Mouse (Mus musculus) lung, embryonic 14.5 days (tissue): ENCODE data around the gene Gnat1. TPM values are rescaled to one million over a fixed set of nuclear protein-coding genes. Genes with fewer than 3 reads are reported as not detected.

ENCODE experiments used
- ATAC-seq: fragments of 200-750 bp; cut with Nextera tagmentation; 2 replicates; pipeline ENCODE4 v1.8.0; 2017; ENCODE audit warnings: mild to moderate bottlenecking, moderate TSS enrichment, moderate library complexity; ENCODE audit not compliant: insufficient read depth
- DNase-seq: peaks from one replicate; pipeline ENCODE4 v3.0.0-alpha.2; 2015
- H3K27ac ChIP-seq: fragments of 300-500 bp; sonication (generic); 2 replicates; pipeline ENCODE4 v1.5.1; 2014; ENCODE audit warnings: low read depth, mild to moderate bottlenecking, moderate library complexity
- H3K27me3 ChIP-seq: fragments of 300-500 bp; sonication (generic); 2 replicates; pipeline ENCODE4 v1.6.1; 2014; ENCODE audit warnings: low read length, control low read depth; ENCODE audit not compliant: insufficient read depth
- H3K36me3 ChIP-seq: fragments of 300-500 bp; sonication (generic); 2 replicates; pipeline ENCODE4 v1.6.1; 2014; ENCODE audit warnings: control low read depth; ENCODE audit not compliant: insufficient read depth
- H3K4me1 ChIP-seq: fragments of 300-500 bp; sonication (generic); 2 replicates; pipeline ENCODE4 v1.6.1; 2014; ENCODE audit warnings: antibody characterized with exemption, control low read depth; ENCODE audit not compliant: insufficient read depth
- H3K4me2 ChIP-seq: fragments of 300-500 bp; sonication (generic); 2 replicates; pipeline ENCODE4 v1.6.1; 2014; ENCODE audit warnings: mild to moderate bottlenecking
- H3K4me3 ChIP-seq: fragments of 300-500 bp; sonication (generic); 2 replicates; pipeline ENCODE4 v1.5.1; 2014; ENCODE audit warnings: low read depth, low read length
- H3K9ac ChIP-seq: fragments of 300-500 bp; sonication (generic); 2 replicates; pipeline ENCODE4 v1.6.1; 2014
- H3K9me3 ChIP-seq: fragments of 300-500 bp; sonication (generic); 2 replicates; pipeline ENCODE4 v1.6.1; 2016; ENCODE audit warnings: low read depth, low read length, control low read depth
- CTCF ChIP-seq: IDR thresholded peaks from 2 replicates; pipeline ENCODE4 v1.5.1; 2016; ENCODE audit warnings: antibody characterized with exemption, low read depth
- WGBS: fragments of 180-500 bp; shearing (Covaris S2); extraction: QIAGEN DNeasy Blood & Tissue Kit; methylation state at CpG from one replicate; pipeline ENCODE4 v1.1.7; 2014; 5-methylcytosine and 5-hydroxymethylcytosine counted together
- polyA plus RNA-seq: library from polyadenylated mRNA; unstranded; fragments of >200 nt; fragmentation: Nextera tagmentation; extraction: Ambion mirVana; gene quantifications from 2 replicates; pipeline ENCODE4 v1.2.1, GENCODE M21; 2014

Gnat1 gene
- polyA plus RNA-seq, 1 experiment from 2014 or later, result 0.89 TPM

- Histone ChIP-seq H3K27me3 (peaks cover 21% of the 10 kb centered on the region), H3K36me3 (no peaks in the 10 kb centered on the region), H3K4me2 (no peak overlapping the region), H3K4me1 (peaks cover 12% of the 10 kb centered on the region; the same call in 1 of the 2 replicates), H3K4me3 (no peak overlapping the region), H3K9me3 (no peaks in the 10 kb centered on the region), H3K27ac (no peak overlapping the region), H3K9ac (no peak overlapping the region)
- ATAC-seq (no peak), DNase-seq (no peak)
- 75% methylated on average over 7 of the region's 7 CpGs for WGBS
- TF ChIP-seq CTCF, result no peak
Observed at GRCm38 (mm10) chr9:107665308-107665707, 14.2 kb downstream of the Gnat1 start.

GRCm38 (mm10) chr9:107663525-107663924, 16.0 kb downstream of the Gnat1 start:
- Histone ChIP-seq H3K9ac (no peak overlapping the region), H3K4me2 (no peak overlapping the region), H3K27ac (no peak overlapping the region), H3K36me3 (no peaks in the 10 kb centered on the region), H3K27me3 (peaks cover 21% of the 10 kb centered on the region), H3K4me1 (peaks cover 12% of the 10 kb centered on the region; the same call in 1 of the 2 replicates), H3K4me3 (no peak overlapping the region), H3K9me3 (no peaks in the 10 kb centered on the region)
- 57% methylated on average over 9 of the region's 9 CpGs for WGBS
- DNase-seq (no peak), ATAC-seq (no peak)
- TF ChIP-seq CTCF, result no peak

DNA sequence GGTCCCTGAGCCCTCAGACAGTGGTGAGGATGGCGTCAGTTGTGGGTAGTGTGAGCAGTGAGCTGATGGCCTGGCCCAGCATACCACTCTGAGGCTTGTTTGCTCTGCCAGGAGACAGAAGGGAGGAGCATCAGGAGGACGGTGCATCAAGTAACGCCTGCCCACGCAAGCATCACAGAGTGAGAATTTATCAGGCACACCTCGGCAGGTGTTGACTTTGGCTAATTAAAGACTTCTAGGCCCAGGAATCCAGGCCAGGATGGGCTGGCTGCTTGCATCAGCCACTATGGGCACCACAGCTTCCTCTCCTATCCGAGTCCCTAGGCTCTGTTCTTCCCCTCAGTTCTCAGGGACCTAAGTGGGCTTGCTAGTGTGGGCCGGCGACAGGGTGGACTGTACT, 17.2 kb downstream of the Gnat1 start:
- H3K4me3 ChIP-seq, result no peak overlapping the region
- no peak overlapping the region for H3K27ac ChIP-seq
- no peak for TF ChIP-seq CTCF
- ATAC-seq (no peak), DNase-seq (no peak)
- H3K9ac ChIP-seq, result no peak overlapping the region
- H3K27me3 ChIP-seq, result peaks cover 21% of the 10 kb centered on the region
- no peaks in the 10 kb centered on the region for H3K9me3 ChIP-seq
- peaks cover 7% of the 10 kb centered on the region; the same call in 1 of the 2 replicates for H3K4me1 ChIP-seq
- 54% methylated on average over 8 of the region's 8 CpGs for WGBS
- no peak overlapping the region for H3K4me2 ChIP-seq
- H3K36me3 ChIP-seq, result no peaks in the 10 kb centered on the region

DNA sequence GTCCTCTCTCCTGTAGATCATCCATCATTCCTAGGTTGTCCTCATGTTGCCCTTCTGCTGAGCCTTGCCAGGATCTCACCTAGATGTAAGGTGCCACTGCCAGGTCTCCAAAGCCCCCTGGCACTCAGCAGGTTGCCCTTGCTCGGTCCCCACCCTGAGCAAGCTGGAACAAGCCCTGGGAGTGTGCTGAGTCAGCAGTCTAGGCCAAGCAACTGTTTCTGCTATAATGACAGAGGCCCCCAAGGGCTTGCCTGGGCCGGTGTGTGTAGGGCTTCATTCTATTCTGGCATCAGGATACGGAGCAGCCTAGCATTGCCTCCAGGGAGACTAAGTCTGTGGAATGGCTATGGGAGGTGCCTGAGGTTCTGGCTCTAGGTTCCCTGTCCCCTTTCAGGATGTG, 18.7 kb downstream of the Gnat1 start:
- H3K9ac ChIP-seq, result no peak overlapping the region
- no peak for DNase-seq

DNA sequence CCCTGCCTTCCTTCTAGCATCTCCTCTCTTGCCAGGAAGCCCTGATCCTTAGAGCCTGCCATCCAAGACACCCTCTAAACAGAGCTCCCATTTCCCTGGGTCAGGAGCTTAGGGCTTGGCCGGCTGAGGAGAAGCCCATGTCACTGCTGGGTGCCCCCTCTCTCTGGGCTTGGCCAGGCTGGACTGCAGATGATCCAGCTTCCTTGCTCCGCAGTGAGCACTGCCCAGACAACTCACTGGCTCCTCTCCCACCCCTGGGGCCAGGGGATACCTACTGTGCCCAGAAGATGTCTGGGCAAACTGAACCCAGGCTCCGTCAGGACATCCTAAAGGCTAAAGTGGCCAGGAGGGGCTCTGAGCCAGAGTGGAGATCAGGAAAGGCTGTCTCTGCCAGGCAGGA, 19.6 kb downstream of the Gnat1 start:
- no peak for ATAC-seq
- H3K4me1 ChIP-seq, result no peaks in the 10 kb centered on the region
- no peak for DNase-seq
- H3K27me3 ChIP-seq, result peaks cover 1% of the 10 kb centered on the region; the same call in 1 of the 2 replicates
- TF ChIP-seq CTCF, result no peak
- no peaks in the 10 kb centered on the region for H3K36me3 ChIP-seq
- no peak overlapping the region for H3K27ac ChIP-seq
- H3K4me2 ChIP-seq, result no peak overlapping the region
- H3K9me3 ChIP-seq, result no peaks in the 10 kb centered on the region
- no peak overlapping the region for H3K4me3 ChIP-seq
- H3K9ac ChIP-seq, result no peak overlapping the region
- WGBS, result 88% methylated on average over 3 of the region's 3 CpGs

More for the DNA sequence above, 18.7 kb downstream of the Gnat1 start:
- TF ChIP-seq CTCF, result no peak
- 64% methylated on average over 3 of the region's 3 CpGs for WGBS
- Histone ChIP-seq H3K27me3 (peaks cover 9% of the 10 kb centered on the region), H3K4me3 (no peak overlapping the region), H3K4me2 (no peak overlapping the region), H3K4me1 (no peaks in the 10 kb centered on the region), H3K27ac (no peak overlapping the region), H3K9me3 (no peaks in the 10 kb centered on the region), H3K36me3 (no peaks in the 10 kb centered on the region)
- ATAC-seq, result no peak

DNA sequence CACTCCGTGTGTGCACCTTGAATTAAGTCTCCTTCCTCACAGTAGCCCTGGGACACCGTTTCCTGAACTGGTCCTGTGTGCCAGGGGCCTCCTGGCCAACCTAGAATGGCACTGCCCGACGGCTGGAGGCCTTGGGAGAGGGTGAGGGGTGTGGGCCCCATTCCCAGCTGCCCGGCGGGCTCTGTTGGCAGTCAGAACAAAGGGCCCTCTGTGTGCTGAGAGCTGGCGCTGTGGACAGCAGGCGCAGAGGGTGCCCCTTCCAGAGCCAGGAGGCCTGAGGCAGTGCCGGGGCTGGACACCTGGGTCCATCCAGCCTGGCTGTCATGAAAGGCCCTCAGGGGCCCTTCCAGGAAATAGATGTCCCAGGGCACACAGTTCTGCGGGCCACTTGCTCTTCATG, 20.0 kb downstream of the Gnat1 start:
- no peak overlapping the region for H3K27ac ChIP-seq
- no peak overlapping the region for H3K9ac ChIP-seq
- no peaks in the 10 kb centered on the region for H3K9me3 ChIP-seq
- no peaks in the 10 kb centered on the region for H3K27me3 ChIP-seq
- no peaks in the 10 kb centered on the region for H3K36me3 ChIP-seq
- 78% methylated on average over 10 of the region's 10 CpGs for WGBS
- no peak overlapping the region for H3K4me3 ChIP-seq
- no peak for ATAC-seq
- TF ChIP-seq CTCF, result no peak
- H3K4me1 ChIP-seq, result no peaks in the 10 kb centered on the region
- no peak overlapping the region for H3K4me2 ChIP-seq
- no peak for DNase-seq

DNA sequence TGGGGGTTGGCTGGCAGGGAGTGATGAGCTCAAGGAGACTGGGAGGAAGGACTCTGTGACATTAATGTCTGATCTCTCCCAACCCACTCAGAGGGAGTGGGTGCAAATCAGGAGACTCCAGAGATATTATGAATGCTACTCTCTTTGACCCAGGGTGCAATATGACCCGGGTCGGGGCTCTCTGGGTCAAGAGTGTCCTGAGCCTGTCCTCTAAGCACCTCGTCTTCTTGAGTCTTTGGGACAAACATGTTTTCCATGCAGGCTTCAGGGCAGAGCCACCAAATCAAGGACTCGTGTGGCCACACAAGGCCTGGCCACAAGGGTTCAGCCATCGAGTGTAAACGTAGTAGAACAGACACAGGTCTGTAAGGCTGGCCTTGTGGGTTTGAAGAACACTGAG, 21.4 kb downstream of the Gnat1 start:
- Histone ChIP-seq H3K9ac (no peak overlapping the region), H3K27ac (no peak overlapping the region), H3K36me3 (no peaks in the 10 kb centered on the region), H3K4me2 (no peak overlapping the region), H3K4me3 (no peak overlapping the region), H3K4me1 (no peaks in the 10 kb centered on the region), H3K27me3 (no peaks in the 10 kb centered on the region), H3K9me3 (no peaks in the 10 kb centered on the region)
- no peak for TF ChIP-seq CTCF
- no peak for DNase-seq
- no peak for ATAC-seq
- WGBS, result 77% methylated on average over 6 of the region's 6 CpGs

- Histone ChIP-seq H3K4me1 (no peaks in the 10 kb centered on the region), H3K36me3 (no peaks in the 10 kb centered on the region), H3K27me3 (no peaks in the 10 kb centered on the region), H3K4me3 (no peak overlapping the region), H3K4me2 (no peak overlapping the region), H3K9me3 (no peaks in the 10 kb centered on the region), H3K9ac (no peak overlapping the region), H3K27ac (no peak overlapping the region)
- ATAC-seq, result no peak
- no peak for TF ChIP-seq CTCF
- DNase-seq, result no peak
- 80% methylated on average over 5 of the region's 5 CpGs for WGBS
Observed at GRCm38 (mm10) chr9:107657144-107657543, 22.4 kb downstream of the Gnat1 start.
